Mouse (Mus musculus): ENCODE measurements around the gene C1qtnf1. TPM values are rescaled to one million over a fixed set of nuclear protein-coding genes. Genes with fewer than 3 reads are reported as not detected.

Gene C1qtnf1
- polyA plus RNA-seq, 1 experiment from 2014 or later = 2.7 TPM

DNA sequence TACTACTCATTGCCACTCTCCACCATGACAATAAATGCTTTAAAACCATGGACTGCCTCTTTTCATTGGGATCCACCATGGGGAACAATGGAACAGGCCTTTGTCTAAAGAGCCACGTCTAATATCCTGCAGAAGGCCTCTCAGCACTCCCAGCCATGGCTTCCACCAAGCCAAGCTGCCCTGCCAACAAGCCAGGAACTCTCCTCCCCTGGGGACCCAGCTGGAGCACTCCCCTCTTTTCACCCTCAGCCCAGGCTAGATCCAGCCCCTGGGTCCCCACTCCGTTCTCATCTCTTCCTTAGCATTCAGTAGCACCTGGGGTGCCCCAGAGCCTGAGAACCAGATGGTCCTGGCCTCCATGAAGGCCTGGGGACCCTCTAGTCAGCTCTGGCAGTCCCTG, 25.0 kb downstream of the C1qtnf1 start:
- Histone ChIP-seq H3K4me1 (ENCODE audit: control insufficient read depth, insufficient read depth, low read length) (0 out of 2 replicates have a peak, but pooled peaks cover 2% of the 10 kb centered on the region), H3K27ac (ENCODE audit: low read depth, low read length) (no peak overlapping the region), H3K9ac (ENCODE audit: low read depth, low read length) (no peak overlapping the region), H3K27me3 (ENCODE audit: control insufficient read depth, insufficient read depth, low read length) (no peaks in the 10 kb centered on the region; the same call in 1 of the 2 replicates), H3K36me3 (ENCODE audit: control insufficient read depth, insufficient read depth, low read length) (no peaks in the 10 kb centered on the region), H3K4me2 (no peak overlapping the region), H3K9me3 (replicated peaks; ENCODE audit: control insufficient read depth, low read length) (no peaks in the 10 kb centered on the region), H3K4me3 (ENCODE audit: low read depth, low read length) (no peak overlapping the region)
- ATAC-seq (replicated peaks; ENCODE audit: insufficient number of reproducible peaks, low FRiP score, low TSS enrichment) = no peak
- 73% methylated on average over 2 of the region's 2 CpGs for WGBS (ENCODE audit: insufficient replicate concordance)

DNA sequence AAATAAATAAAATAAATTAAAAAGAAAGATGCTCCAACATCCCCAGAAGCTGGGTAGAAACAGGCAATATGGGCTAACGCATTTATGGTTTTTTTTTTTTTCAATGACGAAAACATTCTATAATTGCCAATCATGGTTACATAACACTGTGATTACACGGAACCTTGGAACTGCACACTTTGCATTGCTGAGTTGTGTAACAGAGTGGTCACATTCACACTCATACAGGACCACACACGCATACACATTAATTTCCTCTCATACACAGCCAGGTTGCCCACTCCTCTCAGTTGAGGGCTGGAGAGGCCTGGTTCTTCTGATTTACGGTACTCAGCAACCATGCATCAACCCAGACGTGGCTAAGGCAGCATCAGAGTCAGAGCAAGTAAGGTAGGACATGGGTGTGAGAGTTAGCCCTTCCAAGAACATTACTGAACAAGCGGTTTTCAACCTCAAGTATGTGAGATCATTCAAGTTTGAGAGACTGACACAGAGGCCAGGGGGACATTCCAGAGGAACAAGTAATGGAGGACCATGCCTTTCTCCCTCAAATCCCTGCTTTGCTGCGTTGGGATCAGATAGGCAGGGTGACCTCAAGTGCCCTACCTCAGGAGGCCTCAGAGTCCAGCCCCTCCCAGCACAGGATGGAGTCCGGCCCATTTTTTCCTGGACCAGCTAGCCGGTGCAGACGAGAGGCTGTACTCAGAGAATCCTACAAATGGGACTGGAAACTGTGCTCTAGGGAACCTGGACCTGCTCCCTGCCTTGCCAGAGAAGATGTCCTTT, 26.1 kb downstream of the C1qtnf1 start:
- Histone ChIP-seq H3K9ac (ENCODE audit: low read depth, low read length) (no peak overlapping the region), H3K4me1 (ENCODE audit: control insufficient read depth, insufficient read depth, low read length) (peaks cover 6% of the 10 kb centered on the region; the same call in 1 of the 2 replicates), H3K27ac (ENCODE audit: low read depth, low read length) (no peak overlapping the region), H3K9me3 (replicated peaks; ENCODE audit: control insufficient read depth, low read length) (no peaks in the 10 kb centered on the region), H3K27me3 (ENCODE audit: control insufficient read depth, insufficient read depth, low read length) (no peaks in the 10 kb centered on the region), H3K4me3 (ENCODE audit: low read depth, low read length) (no peak overlapping the region), H3K4me2 (no peak overlapping the region), H3K36me3 (ENCODE audit: control insufficient read depth, insufficient read depth, low read length) (no peaks in the 10 kb centered on the region)
- WGBS (ENCODE audit: insufficient replicate concordance) = 65% methylated on average over 11 of the region's 11 CpGs
- no peak for ATAC-seq (replicated peaks; ENCODE audit: insufficient number of reproducible peaks, low FRiP score, low TSS enrichment)

DNA sequence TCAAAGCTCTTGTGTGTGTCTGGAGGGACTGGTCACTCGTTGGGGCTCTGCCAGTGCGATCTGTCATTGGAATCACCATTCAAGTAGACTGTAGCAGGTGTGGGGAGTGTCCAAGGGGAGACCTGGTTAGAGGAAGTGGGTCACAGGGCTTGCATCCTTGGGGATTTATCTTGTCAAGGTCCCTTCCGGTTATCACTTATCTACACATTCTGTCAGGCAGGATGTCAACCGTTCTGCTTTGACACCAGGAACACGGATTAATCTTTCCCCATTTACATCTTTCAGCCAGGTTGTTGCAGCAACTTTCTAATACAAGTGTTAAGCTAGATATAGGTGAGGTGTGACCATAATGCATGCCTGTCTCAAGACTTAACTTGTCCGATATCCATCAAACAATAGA, 27.8 kb downstream of the C1qtnf1 start:
- Histone ChIP-seq H3K36me3 (ENCODE audit: control insufficient read depth, insufficient read depth, low read length) (no peaks in the 10 kb centered on the region), H3K27ac (ENCODE audit: low read depth, low read length) (no peak overlapping the region), H3K9me3 (replicated peaks; ENCODE audit: control insufficient read depth, low read length) (no peaks in the 10 kb centered on the region), H3K27me3 (ENCODE audit: control insufficient read depth, insufficient read depth, low read length) (no peaks in the 10 kb centered on the region), H3K9ac (ENCODE audit: low read depth, low read length) (no peak overlapping the region), H3K4me3 (ENCODE audit: low read depth, low read length) (no peak overlapping the region), H3K4me2 (no peak overlapping the region), H3K4me1 (ENCODE audit: control insufficient read depth, insufficient read depth, low read length) (peaks cover 5% of the 10 kb centered on the region; the same call in 1 of the 2 replicates)
- no peak for ATAC-seq (replicated peaks; ENCODE audit: insufficient number of reproducible peaks, low FRiP score, low TSS enrichment)
- WGBS (ENCODE audit: insufficient replicate concordance) = 68% methylated on average over 6 of the region's 6 CpGs

DNA sequence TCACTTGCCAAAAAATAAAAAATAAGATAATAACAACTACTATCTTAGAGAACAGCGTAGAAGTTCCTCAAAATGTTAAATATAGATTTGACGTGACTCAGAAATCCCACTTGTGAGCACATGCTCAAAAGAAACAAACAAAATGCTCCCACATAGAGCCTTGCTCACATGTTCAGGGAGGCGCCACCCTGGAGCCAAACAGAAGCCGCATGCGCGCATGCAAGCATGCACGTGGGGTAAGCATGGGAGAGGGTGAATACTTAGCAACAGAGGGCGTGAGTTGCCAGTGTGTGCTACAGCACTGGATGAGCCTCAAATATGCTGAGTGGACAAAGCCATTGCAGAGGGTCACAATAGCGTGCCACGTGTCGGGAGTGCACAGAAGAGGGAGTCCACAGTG, 28.9 kb downstream of the C1qtnf1 start:
- 81% methylated on average over 11 of the region's 11 CpGs for WGBS (ENCODE audit: insufficient replicate concordance)
- no peak for ATAC-seq (replicated peaks; ENCODE audit: insufficient number of reproducible peaks, low FRiP score, low TSS enrichment)
- H3K27me3 ChIP-seq (ENCODE audit: control insufficient read depth, insufficient read depth, low read length) = no peaks in the 10 kb centered on the region
- H3K36me3 ChIP-seq (ENCODE audit: control insufficient read depth, insufficient read depth, low read length) = no peaks in the 10 kb centered on the region
- no peaks in the 10 kb centered on the region for H3K9me3 ChIP-seq (replicated peaks; ENCODE audit: control insufficient read depth, low read length)
- H3K27ac ChIP-seq (ENCODE audit: low read depth, low read length) = no peak overlapping the region
- no peak overlapping the region for H3K4me3 ChIP-seq (ENCODE audit: low read depth, low read length)
- no peak overlapping the region for H3K4me2 ChIP-seq
- no peak overlapping the region for H3K9ac ChIP-seq (ENCODE audit: low read depth, low read length)
- peaks cover 5% of the 10 kb centered on the region; the same call in 1 of the 2 replicates for H3K4me1 ChIP-seq (ENCODE audit: control insufficient read depth, insufficient read depth, low read length)

- H3K9me3 ChIP-seq (replicated peaks; ENCODE audit: control insufficient read depth, low read length) = no peaks in the 10 kb centered on the region
- H3K4me3 ChIP-seq (ENCODE audit: low read depth, low read length) = no peak overlapping the region
- H3K4me1 ChIP-seq (ENCODE audit: control insufficient read depth, insufficient read depth, low read length) = peaks cover 5% of the 10 kb centered on the region; the same call in 1 of the 2 replicates
- H3K27ac ChIP-seq (ENCODE audit: low read depth, low read length) = peak overlapping the region; percentile 46; the same call in 1 of the 2 replicates
- peak overlapping the region; percentile 8 for H3K4me2 ChIP-seq
- H3K27me3 ChIP-seq (ENCODE audit: control insufficient read depth, insufficient read depth, low read length) = no peaks in the 10 kb centered on the region
- ATAC-seq (replicated peaks; ENCODE audit: insufficient number of reproducible peaks, low FRiP score, low TSS enrichment) = no peak
- no peaks in the 10 kb centered on the region for H3K36me3 ChIP-seq (ENCODE audit: control insufficient read depth, insufficient read depth, low read length)
- no peak overlapping the region for H3K9ac ChIP-seq (ENCODE audit: low read depth, low read length)
- 30% methylated on average over 8 of the region's 8 CpGs for WGBS (ENCODE audit: insufficient replicate concordance)
Measured at GRCm38 (mm10) chr11:118459051-118459450, 31.0 kb downstream of the C1qtnf1 start.

GRCm38 (mm10) chr11:118459536-118459935, 31.5 kb downstream of the C1qtnf1 start:
- WGBS (ENCODE audit: insufficient replicate concordance) = 53% methylated on average over 4 of the region's 4 CpGs
- Histone ChIP-seq H3K4me1 (ENCODE audit: control insufficient read depth, insufficient read depth, low read length) (peaks cover 5% of the 10 kb centered on the region; the same call in 1 of the 2 replicates), H3K4me2 (peak overlapping the region; percentile 8; the same call in 1 of the 2 replicates), H3K9ac (ENCODE audit: low read depth, low read length) (no peak overlapping the region), H3K36me3 (ENCODE audit: control insufficient read depth, insufficient read depth, low read length) (no peaks in the 10 kb centered on the region), H3K27ac (ENCODE audit: low read depth, low read length) (peak overlapping the region; percentile 46), H3K27me3 (ENCODE audit: control insufficient read depth, insufficient read depth, low read length) (no peaks in the 10 kb centered on the region), H3K9me3 (replicated peaks; ENCODE audit: control insufficient read depth, low read length) (no peaks in the 10 kb centered on the region), H3K4me3 (ENCODE audit: low read depth, low read length) (no peak overlapping the region)
- ATAC-seq (replicated peaks; ENCODE audit: insufficient number of reproducible peaks, low FRiP score, low TSS enrichment) = no peak

DNA sequence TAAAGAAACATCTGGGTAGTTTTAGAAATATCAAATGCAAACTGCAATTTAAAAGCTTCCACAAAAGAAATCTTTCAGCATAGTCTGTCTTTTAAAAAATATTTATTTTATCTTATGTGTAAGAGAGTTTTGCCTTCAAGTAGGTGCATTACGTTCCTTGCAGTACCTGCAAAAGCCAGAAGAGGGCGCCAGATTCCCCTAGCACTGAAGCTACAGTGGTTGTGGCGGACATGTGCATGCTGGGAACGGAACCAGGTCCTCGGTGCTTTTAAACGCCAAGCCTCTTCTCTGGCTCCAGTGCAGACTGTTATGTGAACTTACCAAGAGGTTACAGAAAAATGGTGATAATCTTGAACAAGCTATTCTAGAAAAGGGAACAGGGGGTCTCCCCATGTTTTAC, 32.3 kb downstream of the C1qtnf1 start:
- Histone ChIP-seq H3K36me3 (ENCODE audit: control insufficient read depth, insufficient read depth, low read length) (no peaks in the 10 kb centered on the region), H3K4me3 (ENCODE audit: low read depth, low read length) (no peak overlapping the region), H3K9me3 (replicated peaks; ENCODE audit: control insufficient read depth, low read length) (no peaks in the 10 kb centered on the region), H3K27me3 (ENCODE audit: control insufficient read depth, insufficient read depth, low read length) (no peaks in the 10 kb centered on the region), H3K27ac (ENCODE audit: low read depth, low read length) (no peak overlapping the region), H3K4me1 (ENCODE audit: control insufficient read depth, insufficient read depth, low read length) (peaks cover 5% of the 10 kb centered on the region; the same call in 1 of the 2 replicates), H3K4me2 (no peak overlapping the region), H3K9ac (ENCODE audit: low read depth, low read length) (no peak overlapping the region)
- no peak for ATAC-seq (replicated peaks; ENCODE audit: insufficient number of reproducible peaks, low FRiP score, low TSS enrichment)
- WGBS (ENCODE audit: insufficient replicate concordance) = 52% methylated on average over 6 of the region's 6 CpGs

DNA sequence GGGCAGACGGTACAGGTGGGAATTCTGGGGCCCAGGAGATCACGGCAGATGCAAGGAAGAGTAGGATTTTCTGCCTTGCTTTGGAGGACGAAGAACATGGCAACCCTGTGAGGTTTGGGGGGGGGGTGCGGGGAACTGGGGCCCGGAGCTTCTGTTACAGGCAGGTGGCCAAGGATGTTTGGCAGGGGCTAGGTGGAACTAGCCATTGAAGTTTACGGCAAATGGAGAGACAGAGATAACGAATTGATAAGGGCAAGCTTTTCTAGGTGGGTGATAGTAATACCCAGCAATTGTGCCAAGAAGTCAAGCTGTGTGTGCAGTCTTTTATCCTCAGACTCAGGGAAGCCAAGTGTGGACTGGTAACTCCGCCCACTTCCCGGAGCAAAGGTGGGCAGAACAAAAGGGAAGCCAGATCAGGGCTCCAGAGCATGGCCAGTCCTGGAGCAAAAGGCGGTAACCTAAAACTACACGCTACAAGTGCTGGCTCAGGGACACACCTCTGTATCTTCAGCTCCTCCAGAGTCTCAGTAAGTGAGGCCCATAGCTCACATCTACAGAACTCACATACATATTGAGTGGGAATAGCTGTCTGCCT, 39.5 kb downstream of the C1qtnf1 start:
- Histone ChIP-seq H3K4me3 (ENCODE audit: low read depth, low read length) (no peak overlapping the region), H3K27ac (ENCODE audit: low read depth, low read length) (no peak overlapping the region), H3K9me3 (replicated peaks; ENCODE audit: control insufficient read depth, low read length) (no peaks in the 10 kb centered on the region), H3K9ac (ENCODE audit: low read depth, low read length) (no peak overlapping the region), H3K4me1 (ENCODE audit: control insufficient read depth, insufficient read depth, low read length) (peaks cover 3% of the 10 kb centered on the region; the same call in 1 of the 2 replicates), H3K36me3 (ENCODE audit: control insufficient read depth, insufficient read depth, low read length) (no peaks in the 10 kb centered on the region), H3K4me2 (no peak overlapping the region), H3K27me3 (ENCODE audit: control insufficient read depth, insufficient read depth, low read length) (no peaks in the 10 kb centered on the region)
- no peak for ATAC-seq (replicated peaks; ENCODE audit: insufficient number of reproducible peaks, low FRiP score, low TSS enrichment)
- 50% methylated on average over 11 of the region's 11 CpGs for WGBS (ENCODE audit: insufficient replicate concordance)
